Mouse (Mus musculus): Measurements from ENCODE around the gene Ascl4.

Ascl4 gene

DNA sequence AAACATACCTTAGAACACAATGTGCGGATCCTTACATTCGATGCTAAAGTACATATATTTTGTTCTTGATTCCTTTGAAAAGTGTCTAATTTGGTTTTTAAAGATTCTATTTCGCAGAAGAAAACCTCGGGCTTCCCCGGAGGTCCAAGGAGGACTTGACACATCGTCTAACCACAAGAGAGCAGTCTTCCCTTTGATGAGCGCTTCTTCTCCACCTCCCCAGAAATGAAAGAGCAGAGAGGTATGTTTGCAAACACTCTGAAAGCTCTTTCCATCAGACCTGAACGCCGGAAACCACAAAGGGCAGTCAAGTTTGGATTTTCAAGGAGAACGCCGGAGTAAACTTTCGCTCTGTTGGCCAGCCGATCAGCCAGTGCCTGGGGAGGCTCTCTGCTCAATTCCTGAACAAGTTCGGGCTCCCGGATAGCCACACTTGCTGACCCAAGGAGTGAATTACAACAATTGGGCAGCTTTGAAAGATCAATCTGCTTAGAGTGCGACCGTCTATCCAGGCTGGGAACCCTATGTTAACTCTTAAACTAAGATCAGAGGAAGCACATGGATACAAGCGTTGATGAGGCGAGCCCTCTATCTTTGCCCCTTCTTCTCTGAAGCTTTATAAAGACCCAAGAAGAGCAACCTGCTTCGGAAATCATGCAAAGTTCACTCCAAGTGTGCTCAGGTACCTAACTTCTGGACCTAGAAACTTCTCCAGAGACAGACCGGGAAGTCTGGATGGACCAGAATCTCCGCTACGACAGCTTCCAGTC, at the start of gene Ascl4:
Gene Ascl4 (plus strand): TSS at position 6 of the 770 bp plus-strand sequence.
- no peak for DNase-seq (ENCODE audit: extremely low spot score, low read depth, low spot score)

GRCm38 (mm10) chr10:85879886-85880486, 47.5 kb upstream of the Ascl4 start:
- no peak for DNase-seq (ENCODE audit: extremely low spot score, low read depth, low spot score)

DNA sequence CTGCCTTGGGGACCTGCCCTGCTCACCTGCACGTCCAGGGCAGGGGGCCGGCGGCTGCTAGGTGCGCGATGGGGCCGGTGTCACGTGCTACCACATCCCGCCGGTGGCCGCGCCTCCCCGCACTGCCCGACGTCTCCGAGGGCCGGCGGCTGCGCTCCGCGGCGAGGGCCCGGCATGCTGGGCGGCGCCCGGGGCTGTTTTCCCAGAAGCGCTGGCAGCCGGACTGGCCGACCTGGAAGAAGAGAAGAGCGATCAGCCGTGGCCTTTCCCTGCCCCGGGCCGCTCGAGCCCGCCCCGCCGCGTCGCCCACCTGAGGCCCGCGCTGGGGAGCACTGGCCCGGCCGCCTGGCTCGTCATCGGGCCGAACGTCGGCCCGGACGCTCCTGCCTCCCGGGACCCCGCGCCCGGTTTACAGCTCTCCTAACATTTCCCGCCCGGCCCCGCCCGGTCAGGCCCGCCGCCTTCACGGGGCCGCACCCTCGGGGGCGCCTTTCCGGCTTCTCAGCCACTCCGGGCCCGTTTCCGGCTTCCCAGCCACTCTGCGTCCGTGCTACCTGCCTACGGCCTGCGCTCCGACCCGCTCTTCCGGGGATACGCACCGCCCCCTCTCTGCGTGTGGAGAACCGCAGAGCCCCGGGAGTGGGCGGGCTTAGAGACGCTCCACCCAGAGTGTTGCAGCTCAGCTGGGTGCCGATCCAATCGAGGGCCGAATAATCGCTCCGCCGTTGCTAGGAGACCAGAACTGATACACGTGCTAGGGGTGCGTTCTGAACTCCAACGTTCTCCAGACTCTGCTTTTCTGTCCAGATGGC, 10.8 kb upstream of the Ascl4 start, which contains the start of gene Prdm4:
Gene Prdm4 (minus strand): TSS at position 645 of the 812 bp plus-strand sequence.
- peak; percentile 94 for DNase-seq (ENCODE audit: extremely low spot score, low read depth, low spot score)

GRCm38 (mm10) chr10:85928499-85929207, 1.2 kb downstream of the Ascl4 start:
- no peak for DNase-seq (ENCODE audit: extremely low spot score, low read depth, low spot score)

- no peak for DNase-seq (ENCODE audit: extremely low spot score, low read depth, low spot score)
Observed at GRCm38 (mm10) chr10:85929208-85929591, 1.7 kb downstream of the Ascl4 start.

DNA sequence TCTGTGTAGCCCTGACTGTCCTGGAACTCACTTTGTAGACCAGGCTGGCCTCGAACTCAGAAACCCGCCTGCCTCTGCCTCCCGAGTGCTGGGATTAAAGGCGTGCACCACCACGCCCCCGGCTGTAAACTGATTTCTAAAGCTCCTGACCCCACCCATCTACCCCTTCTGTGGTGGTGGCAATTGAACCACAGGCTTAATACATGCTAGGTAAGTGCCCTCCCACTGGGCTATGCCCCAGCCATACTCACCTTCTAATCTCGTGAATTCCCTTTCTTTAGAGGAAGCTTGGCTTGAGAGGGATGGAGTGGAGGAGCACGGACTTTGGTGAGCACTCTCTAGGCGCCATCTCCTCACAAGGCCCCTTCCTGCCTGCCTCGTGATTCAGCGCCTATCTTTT, 2.5 kb downstream of the Ascl4 start:
- no peak for DNase-seq (ENCODE audit: extremely low spot score, low read depth, low spot score)

GRCm38 (mm10) chr10:85936280-85936965, 8.9 kb downstream of the Ascl4 start:
- DNase-seq (ENCODE audit: extremely low spot score, low read depth, low spot score): no peak

DNA sequence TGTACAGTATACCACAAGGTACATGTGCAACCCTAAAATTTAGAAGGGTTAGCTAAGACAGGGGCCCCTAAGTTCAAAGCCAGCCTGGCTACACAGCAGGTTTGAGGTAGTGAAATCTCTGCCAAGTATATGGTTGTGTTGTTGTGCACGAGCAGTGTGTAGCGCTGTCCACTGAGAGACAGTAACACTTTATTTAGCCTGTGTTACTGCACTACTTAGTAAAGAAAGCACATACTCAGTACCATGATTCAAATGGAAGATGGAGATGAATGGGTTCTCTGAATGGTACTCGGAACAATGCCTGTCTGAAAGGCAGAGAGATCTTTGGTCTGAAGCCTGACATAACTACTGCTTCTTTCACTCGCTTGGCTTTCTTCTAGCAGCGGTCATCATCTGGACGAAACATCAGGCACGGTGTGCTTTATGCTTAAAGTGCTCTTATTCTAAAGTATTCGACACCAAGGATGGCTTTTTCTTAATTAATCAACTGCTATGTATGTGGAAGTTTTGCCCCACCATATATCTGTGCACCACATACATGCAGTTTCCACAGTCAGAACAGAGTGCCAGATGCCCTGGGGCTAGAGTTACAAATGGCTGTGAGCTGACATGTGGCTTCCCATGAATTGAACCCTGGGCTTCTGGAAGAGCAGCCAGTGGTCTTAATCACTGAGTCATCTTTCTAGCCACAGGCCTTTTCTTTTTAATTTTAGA, 21.2 kb downstream of the Ascl4 start:
- no peak for DNase-seq (ENCODE audit: extremely low spot score, low read depth, low spot score)

- DNase-seq (ENCODE audit: extremely low spot score, low read depth, low spot score): no peak
Observed at GRCm38 (mm10) chr10:85951765-85952443, 24.4 kb downstream of the Ascl4 start.

DNA sequence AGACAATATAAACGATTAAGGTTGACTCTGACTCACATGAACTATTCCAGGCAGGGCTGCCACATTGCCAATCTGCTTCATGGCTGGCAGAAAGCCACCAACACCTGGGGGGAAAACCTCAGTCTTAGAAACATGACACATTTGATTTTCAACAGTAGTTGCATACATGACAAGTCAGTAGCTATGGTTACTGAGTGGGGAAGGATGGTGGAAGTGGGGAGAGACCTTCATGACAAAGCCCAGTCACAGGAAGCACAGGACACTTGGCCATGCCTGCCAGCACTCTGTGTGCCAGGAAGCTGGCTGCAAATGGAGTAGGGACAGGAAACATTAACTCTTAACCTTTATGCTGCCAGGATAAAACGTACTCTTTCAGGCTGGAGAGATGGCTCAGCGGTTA, 25.9 kb downstream of the Ascl4 start:
- DNase-seq (ENCODE audit: extremely low spot score, low read depth, low spot score): no peak

DNA sequence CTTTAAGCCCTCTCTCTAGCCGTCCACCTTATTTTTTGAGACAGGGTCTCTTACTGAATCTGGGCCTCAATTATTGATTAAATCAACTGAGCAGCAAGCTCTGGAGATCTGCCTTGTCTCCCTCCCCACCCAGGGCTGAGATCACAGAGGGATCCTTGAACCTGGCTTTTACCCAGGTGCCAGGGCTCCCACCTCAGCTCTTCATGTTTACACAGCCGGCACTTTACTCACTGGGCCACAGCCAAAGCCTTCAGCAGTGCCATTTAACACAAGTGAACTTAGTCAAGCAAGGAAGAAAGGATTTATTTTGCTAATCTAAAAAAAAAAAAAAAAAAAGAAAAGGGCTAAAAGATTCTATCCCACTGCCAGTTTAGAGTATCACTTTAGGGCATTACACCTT, 26.9 kb downstream of the Ascl4 start:
- no peak for DNase-seq (ENCODE audit: extremely low spot score, low read depth, low spot score)

DNA sequence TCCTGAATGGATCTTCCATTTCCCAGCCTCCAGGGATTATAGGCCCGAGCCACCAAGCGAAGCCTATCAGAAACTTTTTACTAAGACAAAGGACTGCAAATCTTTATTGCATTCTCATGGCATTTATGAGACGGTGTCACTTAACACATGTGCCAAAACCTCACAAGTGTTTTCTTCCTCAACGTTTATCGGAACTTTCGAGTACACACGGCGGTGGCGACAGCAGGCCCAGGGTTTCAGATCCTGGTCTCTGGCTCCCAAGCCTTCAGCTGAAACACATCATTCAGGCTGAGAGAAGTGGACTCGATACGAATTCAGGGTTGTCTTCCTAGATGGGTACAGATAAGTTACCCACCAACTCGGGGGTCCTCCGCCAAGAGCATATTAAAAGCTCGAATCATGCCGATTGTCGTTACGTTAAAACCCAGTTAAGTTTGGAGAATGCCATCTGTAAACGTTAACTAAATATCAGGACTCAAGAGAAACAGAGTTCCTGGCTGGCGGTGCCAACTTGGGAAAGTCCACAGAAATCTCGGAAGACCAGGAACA, 29.5 kb downstream of the Ascl4 start:
- DNase-seq (ENCODE audit: extremely low spot score, low read depth, low spot score): no peak

DNA sequence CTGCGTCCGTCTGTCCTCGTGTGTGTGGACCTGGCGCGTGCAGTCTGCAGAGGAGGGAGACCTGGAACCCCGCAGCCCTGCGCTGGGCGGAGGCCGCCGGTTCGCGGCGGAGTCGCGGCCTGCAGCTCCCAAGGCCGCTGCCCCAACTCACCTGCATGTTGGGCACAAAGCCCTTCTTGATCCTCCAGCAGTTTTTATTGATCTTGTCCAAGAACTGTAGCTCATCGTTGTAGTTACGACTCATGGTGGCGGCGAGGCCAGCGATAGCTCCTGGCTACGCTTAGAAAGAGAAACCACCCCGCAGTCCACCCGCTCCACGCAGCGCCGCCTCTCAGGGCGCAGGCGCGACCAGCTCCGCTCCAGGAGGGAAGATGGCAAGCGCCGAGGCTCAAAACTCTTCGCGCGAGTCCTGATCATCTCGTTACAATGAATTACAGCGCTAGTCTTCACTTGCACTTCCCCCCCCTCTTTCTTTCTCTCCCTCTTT, 30.0 kb downstream of the Ascl4 start, which contains the start of gene Rtcb:
Gene Rtcb (minus strand): TSS at position 360 of the 487 bp plus-strand sequence.
- DNase-seq (ENCODE audit: extremely low spot score, low read depth, low spot score): peak; percentile 84

- no peak for DNase-seq (ENCODE audit: extremely low spot score, low read depth, low spot score)
Observed at GRCm38 (mm10) chr10:85962897-85963296, 35.4 kb downstream of the Ascl4 start.

DNA sequence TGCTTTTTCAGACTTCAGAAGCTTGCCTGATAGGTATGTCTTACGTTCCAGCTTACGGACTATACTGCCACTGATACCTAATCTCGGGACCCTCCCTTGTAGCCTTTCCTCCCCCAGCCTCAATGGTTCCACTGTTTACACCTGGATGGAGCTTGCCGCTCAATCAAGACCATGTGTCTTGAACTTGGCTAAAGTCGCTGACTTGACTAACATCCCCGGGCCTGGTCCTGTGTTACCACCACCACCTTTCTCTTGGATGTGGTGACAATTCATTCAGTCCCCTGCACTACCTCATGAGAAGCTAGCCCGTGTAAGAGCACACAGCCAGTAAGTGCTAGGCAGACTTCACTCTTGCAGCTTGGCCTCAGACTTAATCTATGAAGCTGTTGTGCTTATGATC, 36.8 kb downstream of the Ascl4 start:
- no peak for DNase-seq (ENCODE audit: extremely low spot score, low read depth, low spot score)

- DNase-seq (ENCODE audit: extremely low spot score, low read depth, low spot score): no peak
Observed at GRCm38 (mm10) chr10:85966476-85966875, 39.0 kb downstream of the Ascl4 start.

GRCm38 (mm10) chr10:85967411-85968156, 40.1 kb downstream of the Ascl4 start:
- no peak for DNase-seq (ENCODE audit: extremely low spot score, low read depth, low spot score)

GRCm38 (mm10) chr10:85968157-85968634, 40.7 kb downstream of the Ascl4 start:
- DNase-seq (ENCODE audit: extremely low spot score, low read depth, low spot score): peak; percentile 42

Measured in hindlimb bud, embryonic 11.5 days (tissue).